Mouse (Mus musculus): ENCODE measurements around the gene Arhgef15. TPM values are rescaled to one million over a fixed set of nuclear protein-coding genes. Genes with fewer than 3 reads are reported as not detected.
A peak's percentile ranks its signal among the peaks of the same experiment; 100 is the strongest.
"Not testable (repeated sequence)": the region's sequence is repeated elsewhere in the genome, so short reads cannot be mapped to it uniquely, and the experiment has no call there.

Arhgef15 gene
- total RNA-seq, 1 experiment = 2.5 TPM

GRCm38 (mm10) chr11:68945245-68945644 is 12.0 kb downstream of the Arhgef15 start:
- Histone ChIP-seq H3K4me3 (ENCODE audit: insufficient read depth in 1 of 2, low read depth in 1 of 2, low read length in 2 of 2, poor library complexity in 1 of 2, severe bottlenecking in 1 of 2) (no peak overlapping the region), H3K27ac (ENCODE audit: insufficient read depth, low read depth, low read length, poor library complexity, severe bottlenecking) (no peak overlapping the region)

GRCm38 (mm10) chr11:68942731-68943130 is 14.5 kb downstream of the Arhgef15 start:
- peaks cover 0 to 5% of the 10 kb centered on the region in 2 experiments; a peak in 1 of 4 replicates for H3K4me1 ChIP-seq (ENCODE audit: control insufficient read depth in 2 of 2, insufficient read depth in 2 of 2, low read length in 2 of 2, poor library complexity in 1 of 2)
- in situ Hi-C loops (cut with MboI; ENCODE audit: low sequenced_read_pairs in 2 of 2, unreplicated experiment in 2 of 2) = no loop called here
- no peak overlapping the region for H3K4me3 ChIP-seq (ENCODE audit: insufficient read depth in 1 of 2, low read depth in 1 of 2, low read length in 2 of 2, poor library complexity in 1 of 2, severe bottlenecking in 1 of 2)
- H3K27ac ChIP-seq (ENCODE audit: insufficient read depth, low read depth, low read length, poor library complexity, severe bottlenecking) = no peak overlapping the region
- DNase-seq (ENCODE audit: low read depth, low spot score) = no peak
- no peak overlapping the region for H3K9ac ChIP-seq (ENCODE audit: insufficient read depth, low read depth, low read length, poor library complexity, severe bottlenecking)
- no peaks in the 10 kb centered on the region for H3K9me3 ChIP-seq (ENCODE audit: control insufficient read depth, insufficient read depth, low read depth, low read length)
- peaks cover 3% of the 10 kb centered on the region; the same call in 1 of the 2 replicates for H3K36me3 ChIP-seq (ENCODE audit: control insufficient read depth, insufficient read depth, low read length, poor library complexity, severe bottlenecking)
- TF ChIP-seq CHD2 (IDR thresholded peaks at IDR 0.05; ENCODE audit: low read depth, low read length) (no peak), MAFK (IDR thresholded peaks at IDR 0.05; ENCODE audit: insufficient read depth, low read depth, low read length) (no peak), ZNF384 (IDR thresholded peaks at IDR 0.05; ENCODE audit: low read depth, low read length) (no peak), ZC3H11A (IDR thresholded peaks at IDR 0.05; ENCODE audit: borderline replicate concordance, low read depth, low read length) (no peak), HCFC1 (IDR thresholded peaks at IDR 0.05; ENCODE audit: borderline replicate concordance, insufficient read depth, low read length) (no peak)

More at GRCm38 (mm10) chr11:68945245-68945644, 12.0 kb downstream of the Arhgef15 start:
- Histone ChIP-seq H3K4me1 (ENCODE audit: control insufficient read depth in 2 of 2, insufficient read depth in 2 of 2, low read length in 2 of 2, poor library complexity in 1 of 2) (peaks cover 0 to 5% of the 10 kb centered on the region in 2 experiments; a peak in 1 of 4 replicates), H3K9ac (ENCODE audit: insufficient read depth, low read depth, low read length, poor library complexity, severe bottlenecking) (no peak overlapping the region), H3K36me3 (ENCODE audit: control insufficient read depth, insufficient read depth, low read length, poor library complexity, severe bottlenecking) (peaks cover 7% of the 10 kb centered on the region), H3K9me3 (ENCODE audit: control insufficient read depth, insufficient read depth, low read depth, low read length) (no peaks in the 10 kb centered on the region)
- no peak for TF ChIP-seq ZNF384 (IDR thresholded peaks at IDR 0.05; ENCODE audit: low read depth, low read length)
- TF ChIP-seq ZC3H11A (IDR thresholded peaks at IDR 0.05; ENCODE audit: borderline replicate concordance, low read depth, low read length) = no peak
- no peak for TF ChIP-seq HCFC1 (IDR thresholded peaks at IDR 0.05; ENCODE audit: borderline replicate concordance, insufficient read depth, low read length)
- no peak for TF ChIP-seq CHD2 (IDR thresholded peaks at IDR 0.05; ENCODE audit: low read depth, low read length)
- no peak for TF ChIP-seq MAFK (IDR thresholded peaks at IDR 0.05; ENCODE audit: insufficient read depth, low read depth, low read length)
- no peak for DNase-seq (ENCODE audit: low read depth, low spot score)
- in situ Hi-C loops (cut with MboI; ENCODE audit: low sequenced_read_pairs in 2 of 2, unreplicated experiment in 2 of 2) = no loop called here

GRCm38 (mm10) chr11:68940516-68940915 is 16.8 kb downstream of the Arhgef15 start:
- in situ Hi-C loops (cut with MboI; ENCODE audit: low sequenced_read_pairs in 2 of 2, unreplicated experiment in 2 of 2) = no loop called here
- Histone ChIP-seq H3K4me1 (ENCODE audit: control insufficient read depth in 2 of 2, insufficient read depth in 2 of 2, low read length in 2 of 2, poor library complexity in 1 of 2) (peaks cover 0 to 2% of the 10 kb centered on the region in 2 experiments; a peak in 1 of 4 replicates), H3K36me3 (ENCODE audit: control insufficient read depth, insufficient read depth, low read length, poor library complexity, severe bottlenecking) (0 out of 2 replicates have a peak, but pooled peaks cover 3% of the 10 kb centered on the region), H3K27ac (ENCODE audit: insufficient read depth, low read depth, low read length, poor library complexity, severe bottlenecking) (no peak overlapping the region), H3K9me3 (ENCODE audit: control insufficient read depth, insufficient read depth, low read depth, low read length) (no peaks in the 10 kb centered on the region), H3K4me3 (ENCODE audit: insufficient read depth in 1 of 2, low read depth in 1 of 2, low read length in 2 of 2, poor library complexity in 1 of 2, severe bottlenecking in 1 of 2) (no peak overlapping the region; a peak in 1 of 4 replicates), H3K9ac (ENCODE audit: insufficient read depth, low read depth, low read length, poor library complexity, severe bottlenecking) (no peak overlapping the region)
- no peak for DNase-seq (ENCODE audit: low read depth, low spot score)
- TF ChIP-seq HCFC1 (IDR thresholded peaks at IDR 0.05; ENCODE audit: borderline replicate concordance, insufficient read depth, low read length) (no peak), ZC3H11A (IDR thresholded peaks at IDR 0.05; ENCODE audit: borderline replicate concordance, low read depth, low read length) (no peak), MAFK (IDR thresholded peaks at IDR 0.05; ENCODE audit: insufficient read depth, low read depth, low read length) (no peak), ZNF384 (IDR thresholded peaks at IDR 0.05; ENCODE audit: low read depth, low read length) (no peak), CHD2 (IDR thresholded peaks at IDR 0.05; ENCODE audit: low read depth, low read length) (no peak)

GRCm38 (mm10) chr11:68939451-68940304 is 17.6 kb downstream of the Arhgef15 start:
- peak; percentile 84 for DNase-seq (ENCODE audit: low read depth, low spot score)
- H3K9me3 ChIP-seq (ENCODE audit: control insufficient read depth, insufficient read depth, low read depth, low read length) = no peaks in the 10 kb centered on the region
- H3K27ac ChIP-seq (ENCODE audit: insufficient read depth, low read depth, low read length, poor library complexity, severe bottlenecking) = no peak overlapping the region
- H3K4me1 ChIP-seq (ENCODE audit: control insufficient read depth in 2 of 2, insufficient read depth in 2 of 2, low read length in 2 of 2, poor library complexity in 1 of 2) = peaks cover 0 to 2% of the 10 kb centered on the region in 2 experiments; a peak in 1 of 4 replicates
- in situ Hi-C loops (cut with MboI; ENCODE audit: low sequenced_read_pairs in 2 of 2, unreplicated experiment in 2 of 2) = no loop called here
- no peak for TF ChIP-seq MAFK (IDR thresholded peaks at IDR 0.05; ENCODE audit: insufficient read depth, low read depth, low read length)
- no peak for TF ChIP-seq ZC3H11A (IDR thresholded peaks at IDR 0.05; ENCODE audit: borderline replicate concordance, low read depth, low read length)
- TF ChIP-seq CHD2 (IDR thresholded peaks at IDR 0.05; ENCODE audit: low read depth, low read length) = no peak
- TF ChIP-seq ZNF384 (IDR thresholded peaks at IDR 0.05; ENCODE audit: low read depth, low read length) = no peak
- no peak for TF ChIP-seq HCFC1 (IDR thresholded peaks at IDR 0.05; ENCODE audit: borderline replicate concordance, insufficient read depth, low read length)
- peak overlapping the region; percentile 54 to 85 for H3K4me3 ChIP-seq (ENCODE audit: insufficient read depth in 1 of 2, low read depth in 1 of 2, low read length in 2 of 2, poor library complexity in 1 of 2, severe bottlenecking in 1 of 2)
- H3K9ac ChIP-seq (ENCODE audit: insufficient read depth, low read depth, low read length, poor library complexity, severe bottlenecking) = peak overlapping the region; percentile 56; the same call in 1 of the 2 replicates
- 0 out of 2 replicates have a peak, but pooled peaks cover 3% of the 10 kb centered on the region for H3K36me3 ChIP-seq (ENCODE audit: control insufficient read depth, insufficient read depth, low read length, poor library complexity, severe bottlenecking)

- H3K9ac ChIP-seq (ENCODE audit: insufficient read depth, low read depth, low read length, poor library complexity, severe bottlenecking); H3K36me3 ChIP-seq (ENCODE audit: control insufficient read depth, insufficient read depth, low read length, poor library complexity, severe bottlenecking); in situ Hi-C loops (cut with MboI; ENCODE audit: low sequenced_read_pairs in 2 of 2, unreplicated experiment in 2 of 2); H3K4me3 ChIP-seq (ENCODE audit: insufficient read depth in 1 of 2, low read depth in 1 of 2, low read length in 2 of 2, poor library complexity in 1 of 2, severe bottlenecking in 1 of 2); H3K4me1 ChIP-seq (ENCODE audit: control insufficient read depth in 2 of 2, insufficient read depth in 2 of 2, low read length in 2 of 2, poor library complexity in 1 of 2); H3K27ac ChIP-seq (ENCODE audit: insufficient read depth, low read depth, low read length, poor library complexity, severe bottlenecking); H3K9me3 ChIP-seq (ENCODE audit: control insufficient read depth, insufficient read depth, low read depth, low read length); DNase-seq (ENCODE audit: low read depth, low spot score): not testable (repeated sequence)
These were observed 20.3 kb downstream of the Arhgef15 start for GRCm38 (mm10) chr11:68936951-68937350.
